Mouse (Mus musculus) limb, embryonic 14.5 days (tissue): ENCODE results near the gene Pgpep1. TPM values are rescaled to one million over a fixed set of nuclear protein-coding genes. Genes with fewer than 3 reads are reported as not detected.
A peak's percentile ranks its signal among the peaks of the same experiment; 100 is the strongest.

ENCODE experiments used
- ATAC-seq: fragments of 200-750 bp; cut with Nextera tagmentation; 2 replicates; pipeline ENCODE4 v1.8.0; 2017; ENCODE audit warnings: low read depth, moderate number of reproducible peaks, moderate TSS enrichment; ENCODE audit not compliant: low FRiP score
- DNase-seq: peaks from one replicate; pipeline ENCODE4 v3.0.0-alpha.2; 2015; ENCODE audit warnings: low spot score
- H3K27ac ChIP-seq: fragments of 300-500 bp; sonication (generic); replicated peaks from 2 replicates; pipeline ENCODE4 v1.5.1; 2014; ENCODE audit warnings: low read depth, mild to moderate bottlenecking, low read length, moderate library complexity, mixed read lengths
- H3K27me3 ChIP-seq: fragments of 300-500 bp; sonication (generic); 2 replicates; pipeline ENCODE4 v1.6.1; 2014; ENCODE audit warnings: low read length, mixed read lengths; ENCODE audit not compliant: control insufficient read depth, insufficient read depth
- H3K36me3 ChIP-seq: fragments of 300-500 bp; sonication (generic); 2 replicates; pipeline ENCODE4 v1.6.1; 2014; ENCODE audit warnings: mild to moderate bottlenecking, low read length, moderate library complexity, mixed read lengths; ENCODE audit not compliant: control insufficient read depth, insufficient read depth
- H3K4me1 ChIP-seq: fragments of 300-500 bp; sonication (generic); 2 replicates; pipeline ENCODE4 v1.6.1; 2014; ENCODE audit warnings: antibody characterized with exemption, low read length, mixed read lengths; ENCODE audit not compliant: control insufficient read depth, insufficient read depth
- H3K4me2 ChIP-seq: fragments of 300-500 bp; sonication (generic); replicated peaks from 2 replicates; pipeline ENCODE4 v1.6.1; 2014; ENCODE audit warnings: low read depth, mild to moderate bottlenecking, low read length, moderate library complexity; ENCODE audit not compliant: severe bottlenecking
- H3K4me3 ChIP-seq: fragments of 300-500 bp; sonication (generic); replicated peaks from 2 replicates; pipeline ENCODE4 v1.5.1; 2014; ENCODE audit warnings: low read length
- H3K9ac ChIP-seq: fragments of 300-500 bp; sonication (generic); 2 replicates; pipeline ENCODE4 v1.6.1; 2014; ENCODE audit warnings: mild to moderate bottlenecking, low read depth, low read length, moderate library complexity; ENCODE audit not compliant: severe bottlenecking
- H3K9me3 ChIP-seq: fragments of 300-500 bp; sonication (generic); 2 replicates; pipeline ENCODE4 v1.6.1; 2016; ENCODE audit warnings: low read length; ENCODE audit not compliant: control insufficient read depth
- POLR2A ChIP-seq: fragments of 200-500 bp; IDR thresholded peaks from 2 replicates; pipeline ENCODE4 v1.8.0; 2012; ENCODE audit warnings: inconsistent platforms, mild to moderate bottlenecking, moderate library complexity, borderline replicate concordance; ENCODE audit not compliant: insufficient read depth, insufficient read length; ENCODE audit errors: extremely low read depth
- WGBS: fragments of 180-500 bp; shearing (Covaris S2); extraction: QIAGEN DNeasy Blood & Tissue Kit; methylation state at CpG from one replicate; pipeline ENCODE4 v1.1.7; 2014; 5-methylcytosine and 5-hydroxymethylcytosine counted together
- polyA plus RNA-seq, 2 experiments: library from polyadenylated mRNA; depleted of rRNA in 1 of 2; stranded (reverse) in 1 of 2; unstranded in 1 of 2; fragments of >200 nt; fragmentation: Nextera tagmentation in 1 of 2; extraction: Ambion mirVana in 1 of 2; gene quantifications; 2 replicates each; pipeline versions ENCODE4 v1.2.1 to v1.2.3; 2012 to 2014

Gene Pgpep1
- polyA plus RNA-seq, 2 experiments: 47.6 to 64.1 TPM

DNA sequence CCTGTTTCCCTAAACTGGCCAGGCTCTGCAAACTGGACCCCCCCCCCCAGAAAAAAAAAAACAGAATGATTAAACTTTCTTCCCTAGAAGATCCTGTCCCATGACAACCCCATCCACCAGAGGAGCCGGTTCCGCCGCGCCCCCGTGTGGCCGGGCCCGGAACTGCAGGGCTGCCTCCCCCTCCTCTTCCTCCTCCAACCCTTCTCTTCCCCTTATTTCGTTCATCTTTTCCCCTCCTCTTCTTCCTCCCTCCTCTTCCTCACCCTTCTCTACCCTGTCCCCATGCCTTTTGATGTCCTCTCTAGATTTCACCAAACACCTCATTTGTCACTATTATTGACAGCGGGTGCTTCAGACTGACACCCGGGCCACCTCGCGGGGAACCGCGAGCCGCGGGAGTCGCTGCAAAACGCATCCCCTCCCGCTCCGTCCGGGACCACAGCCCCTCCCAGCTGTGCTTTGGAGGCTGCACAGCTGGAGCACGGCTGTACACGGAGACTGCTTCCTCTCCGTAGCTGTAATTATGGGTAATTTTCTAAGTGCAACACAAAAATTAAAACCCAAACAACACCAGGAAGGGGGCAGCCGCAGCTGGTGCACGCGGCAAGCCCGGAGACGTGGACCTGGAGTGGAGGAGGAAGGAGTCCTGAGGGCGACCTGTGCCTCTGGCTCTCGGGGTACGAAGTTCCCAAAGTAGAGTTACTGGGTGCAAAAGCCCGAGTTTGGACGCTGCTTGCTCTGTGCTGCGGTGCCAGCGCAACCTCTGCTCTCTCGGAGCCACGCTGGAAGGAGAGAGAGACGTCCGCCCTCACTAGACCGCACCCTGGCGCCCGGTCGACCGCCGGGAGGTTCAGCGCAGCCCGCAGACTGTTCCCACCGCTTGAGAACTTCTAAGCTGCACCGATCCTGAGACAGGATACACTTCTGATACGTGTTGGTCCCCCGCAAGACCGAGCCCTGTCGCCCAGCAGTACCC lies 49.1 kb downstream of the Pgpep1 start:
- ATAC-seq: peak; percentile 1; the same call in 1 of the 2 replicates
- no peak for TF ChIP-seq POLR2A
- Histone ChIP-seq H3K9me3 (no peaks in the 10 kb centered on the region), H3K9ac (peak overlapping the region; percentile 74), H3K4me2 (peak overlapping the region; percentile 99), H3K27me3 (no peaks in the 10 kb centered on the region), H3K27ac (peak overlapping the region; percentile 99), H3K36me3 (no peaks in the 10 kb centered on the region), H3K4me3 (peak overlapping the region; percentile 82), H3K4me1 (peaks cover 30% of the 10 kb centered on the region)
- WGBS: under 1% methylated on average over 54 of the region's 54 CpGs
- DNase-seq: peak; percentile 82

GRCm38 (mm10) chr8:70609849-70610795 lies 50.1 kb downstream of the Pgpep1 start:
- Histone ChIP-seq H3K36me3 (no peaks in the 10 kb centered on the region), H3K9me3 (no peaks in the 10 kb centered on the region), H3K27me3 (no peaks in the 10 kb centered on the region), H3K4me2 (peak overlapping the region; percentile 99), H3K27ac (peak overlapping the region; percentile 99), H3K9ac (peak overlapping the region; percentile 74), H3K4me3 (peak overlapping the region; percentile 82), H3K4me1 (peaks cover 33% of the 10 kb centered on the region)
- TF ChIP-seq POLR2A: no peak
- peak; percentile 93 for DNase-seq
- WGBS: under 1% methylated on average over 43 of the region's 45 CpGs
- ATAC-seq: peak; percentile 62

GRCm38 (mm10) chr8:70609368-70609848 lies 50.8 kb downstream of the Pgpep1 start:
- Histone ChIP-seq H3K36me3 (no peaks in the 10 kb centered on the region), H3K9ac (peak overlapping the region; percentile 74), H3K27ac (peak overlapping the region; percentile 99), H3K27me3 (no peaks in the 10 kb centered on the region), H3K4me3 (peak overlapping the region; percentile 82), H3K9me3 (no peaks in the 10 kb centered on the region), H3K4me2 (peak overlapping the region; percentile 99), H3K4me1 (peaks cover 33% of the 10 kb centered on the region)
- 1% methylated on average over 27 of the region's 39 CpGs for WGBS
- ATAC-seq: peak; percentile 80
- peak; percentile 72; the same call in 1 of the 2 replicates for TF ChIP-seq POLR2A
- peak; percentile 91 for DNase-seq

DNA sequence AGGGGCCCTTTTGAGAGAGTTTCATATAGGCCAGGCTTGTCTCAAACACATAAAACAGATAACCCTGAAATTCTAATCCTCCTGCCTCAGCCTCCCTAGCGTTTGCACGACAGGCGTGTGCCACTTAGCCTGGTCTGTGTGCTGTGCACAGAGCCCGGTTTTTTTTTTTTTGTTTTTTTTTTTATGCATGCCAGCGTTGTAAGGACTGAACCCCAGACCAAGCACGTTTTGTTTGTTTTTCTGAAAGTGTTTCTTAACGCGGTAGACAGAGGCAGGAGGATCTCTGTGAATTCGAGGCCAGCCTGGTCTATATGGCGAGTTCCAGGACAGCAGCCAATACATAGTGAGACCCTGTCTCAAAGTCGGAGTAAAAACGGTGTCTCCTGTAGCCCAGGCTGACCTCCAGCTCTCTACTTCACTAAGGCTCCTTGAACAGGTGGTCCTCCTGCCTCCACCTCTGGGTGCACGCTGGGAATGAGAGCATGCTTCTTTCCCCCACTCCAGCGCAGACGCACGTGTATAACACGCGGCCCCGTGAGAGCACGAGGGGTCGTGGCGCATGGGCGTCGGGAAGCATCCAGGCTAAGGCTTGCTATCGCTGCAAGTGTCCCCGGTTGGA lies 51.3 kb downstream of the Pgpep1 start, which contains the start of gene Ssbp4:
Ssbp4 (minus strand) TSS at position 124 of the 619 bp plus-strand sequence.
- H3K4me2 ChIP-seq: peak within 1 kb of the TSS; percentile 99
- no peak for TF ChIP-seq POLR2A
- H3K27ac ChIP-seq: peak within 1 kb of the TSS; percentile 99
- no peaks in the 10 kb centered on the region for H3K36me3 ChIP-seq
- peak; percentile 4; the same call in 1 of the 2 replicates for ATAC-seq
- H3K9ac ChIP-seq: peak within 1 kb of the TSS; percentile 92
- H3K4me3 ChIP-seq: peak within 1 kb of the TSS; percentile 82
- DNase-seq: no peak
- no peaks in the 10 kb centered on the region for H3K9me3 ChIP-seq
- peaks cover 33% of the 10 kb centered on the region for H3K4me1 ChIP-seq
- WGBS: 3% methylated on average over 26 of the region's 26 CpGs
- H3K27me3 ChIP-seq: no peaks in the 10 kb centered on the region
